Mouse (Mus musculus) limb, embryonic 11.5 days (tissue): ENCODE measurements around the gene Nipa1. TPM values are rescaled to one million over a fixed set of nuclear protein-coding genes. Genes with fewer than 3 reads are reported as not detected.

Source experiments
- ATAC-seq: fragments of 200-750 bp; cut with Nextera tagmentation; 2 replicates; pipeline ENCODE4 v1.8.0; 2017; ENCODE audit warnings: low read depth; ENCODE audit not compliant: insufficient number of reproducible peaks, low FRiP score, low TSS enrichment
- DNase-seq: peaks from one replicate; pipeline ENCODE4 v3.0.0-alpha.2; 2015; ENCODE audit warnings: low spot score
- H3K27ac ChIP-seq: fragments of 300-500 bp; sonication (generic); replicated peaks from 2 replicates; pipeline ENCODE4 v1.5.1; 2014; ENCODE audit warnings: low read depth, mild to moderate bottlenecking, low read length
- H3K27me3 ChIP-seq: fragments of 300-500 bp; sonication (generic); 2 replicates; pipeline ENCODE4 v1.6.1; 2014; ENCODE audit warnings: mild to moderate bottlenecking, low read length, mixed read lengths; ENCODE audit not compliant: control insufficient read depth, insufficient read depth
- H3K36me3 ChIP-seq: fragments of 300-500 bp; sonication (generic); 2 replicates; pipeline ENCODE4 v1.6.1; 2014; ENCODE audit warnings: mild to moderate bottlenecking, low read length, moderate library complexity, mixed read lengths; ENCODE audit not compliant: control insufficient read depth, insufficient read depth
- H3K4me1 ChIP-seq: fragments of 300-500 bp; sonication (generic); 2 replicates; pipeline ENCODE4 v1.6.1; 2014; ENCODE audit warnings: low read length, mixed read lengths; ENCODE audit not compliant: control insufficient read depth, insufficient read depth
- H3K4me2 ChIP-seq: fragments of 300-500 bp; sonication (generic); 2 replicates; pipeline ENCODE4 v1.6.1; 2014; ENCODE audit warnings: low read depth, mild to moderate bottlenecking, moderate library complexity; ENCODE audit not compliant: severe bottlenecking
- H3K4me3 ChIP-seq: fragments of 300-500 bp; sonication (generic); 2 replicates; pipeline ENCODE4 v1.5.1; 2014; ENCODE audit warnings: low read depth, low read length
- H3K9ac ChIP-seq: fragments of 300-500 bp; sonication (generic); 2 replicates; pipeline ENCODE4 v1.6.1; 2014; ENCODE audit warnings: mild to moderate bottlenecking, low read length
- H3K9me3 ChIP-seq: fragments of 300-500 bp; sonication (generic); 2 replicates; pipeline ENCODE4 v1.6.1; 2016; ENCODE audit warnings: low read length; ENCODE audit not compliant: control insufficient read depth
- WGBS: fragments of 180-500 bp; shearing (Covaris S2); extraction: QIAGEN DNeasy Blood & Tissue Kit; methylation state at CpG from one replicate; pipeline ENCODE4 v1.1.7; 2014; 5-methylcytosine and 5-hydroxymethylcytosine counted together
- polyA plus RNA-seq: library from polyadenylated mRNA; unstranded; fragments of >200 nt; fragmentation: Nextera tagmentation; extraction: Ambion mirVana; gene quantifications from 2 replicates; pipeline ENCODE4 v1.2.1, GENCODE M21; 2014

Nipa1 gene
- polyA plus RNA-seq, 1 experiment from 2014 or later: 6.3 TPM

DNA sequence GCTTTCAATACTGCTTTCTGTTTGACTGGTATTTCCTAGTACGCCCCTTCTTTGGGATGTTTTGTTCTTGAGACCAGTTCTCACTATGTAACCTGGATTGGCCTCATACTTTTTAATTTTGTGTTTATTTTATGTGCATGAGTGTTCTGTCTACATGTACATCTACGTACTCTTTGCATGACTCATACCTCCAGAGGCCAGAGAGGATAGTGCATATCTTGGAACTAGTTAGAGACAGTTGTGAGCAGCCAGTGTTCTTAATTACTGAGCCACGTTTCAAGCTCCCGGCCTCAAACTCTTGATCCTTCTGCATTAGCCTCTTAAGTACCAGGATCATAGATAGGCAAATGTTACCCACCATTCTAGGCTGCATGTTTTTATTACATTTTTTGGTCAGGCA, 81.4 kb downstream of the Nipa1 start:
- no peak overlapping the region for H3K27ac ChIP-seq
- no peak overlapping the region for H3K4me3 ChIP-seq
- no peak overlapping the region for H3K4me2 ChIP-seq
- WGBS: 86% methylated on average over 4 of the region's 4 CpGs
- H3K27me3 ChIP-seq: no peaks in the 10 kb centered on the region
- ATAC-seq (no peak), DNase-seq (no peak)
- H3K4me1 ChIP-seq: no peaks in the 10 kb centered on the region
- H3K9ac ChIP-seq: no peak overlapping the region
- no peaks in the 10 kb centered on the region for H3K36me3 ChIP-seq
- H3K9me3 ChIP-seq: no peaks in the 10 kb centered on the region

DNA sequence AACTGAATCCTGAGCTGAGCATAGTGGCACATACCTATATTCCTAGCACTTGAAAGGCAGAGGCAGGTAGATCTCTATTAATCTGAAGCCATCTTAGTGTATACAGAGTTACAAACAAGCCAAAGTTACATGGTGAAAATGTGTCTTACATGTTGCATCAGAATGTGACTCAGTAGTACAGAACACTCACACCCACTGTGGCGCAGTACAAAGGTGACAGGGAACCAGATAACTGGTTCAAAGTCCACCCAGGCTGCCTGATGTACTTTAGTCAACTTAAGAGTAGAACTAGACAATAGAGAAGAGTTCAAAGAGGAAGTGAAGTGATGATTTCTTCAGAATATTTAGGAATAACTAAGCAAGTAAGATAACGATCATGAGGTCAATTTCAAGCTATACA, 84.7 kb downstream of the Nipa1 start:
- Histone ChIP-seq H3K36me3 (no peaks in the 10 kb centered on the region; the same call in 1 of the 2 replicates), H3K9ac (no peak overlapping the region), H3K9me3 (no peaks in the 10 kb centered on the region), H3K4me1 (no peaks in the 10 kb centered on the region), H3K27ac (no peak overlapping the region), H3K4me3 (no peak overlapping the region), H3K27me3 (no peaks in the 10 kb centered on the region), H3K4me2 (no peak overlapping the region)
- no peak for ATAC-seq
- WGBS: 91% methylated on average over 2 of the region's 2 CpGs
- DNase-seq: no peak

DNA sequence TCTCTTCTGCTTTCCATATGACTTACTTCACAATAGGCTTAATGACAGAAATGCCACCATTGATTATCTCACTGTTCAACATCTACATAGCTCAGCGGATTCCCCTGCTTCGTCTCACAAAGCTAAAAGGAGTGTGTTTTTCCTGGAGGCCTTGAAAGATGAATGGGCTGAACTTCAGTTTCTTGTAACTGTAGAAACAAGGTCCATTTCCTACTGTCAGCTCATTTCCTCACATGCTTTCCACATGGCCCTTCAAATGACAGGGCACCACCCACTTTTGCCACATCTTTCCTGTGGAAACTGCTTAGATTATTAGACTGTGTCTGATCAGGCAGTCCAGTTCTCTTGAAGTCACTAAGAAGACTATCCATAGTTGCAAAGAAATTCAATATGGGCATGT, 91.1 kb downstream of the Nipa1 start:
- DNase-seq: no peak
- H3K4me3 ChIP-seq: no peak overlapping the region
- 84% methylated on average over 2 of the region's 2 CpGs for WGBS

More for the DNA sequence above, 91.1 kb downstream of the Nipa1 start:
- Histone ChIP-seq H3K27me3 (no peaks in the 10 kb centered on the region), H3K36me3 (peaks cover 4% of the 10 kb centered on the region; the same call in 1 of the 2 replicates), H3K27ac (no peak overlapping the region), H3K4me2 (no peak overlapping the region), H3K4me1 (no peaks in the 10 kb centered on the region), H3K9me3 (no peaks in the 10 kb centered on the region), H3K9ac (no peak overlapping the region)
- ATAC-seq: no peak

Other genes with a start within 250 kb of the Nipa1 start
- gene Tubgcp5, start 225.8 kb downstream of the Nipa1 start, polyA plus RNA-seq: 34.1 and 42.2 TPM in 2 replicates
- 118 and 120 TPM in 2 replicates for gene Cyfip1, start 178.2 kb downstream of the Nipa1 start, polyA plus RNA-seq
- 49.8 and 53.7 TPM in 2 replicates for gene Nipa2, start 57.5 kb downstream of the Nipa1 start, polyA plus RNA-seq
- gene Herc2, start 30.2 kb upstream of the Nipa1 start, polyA plus RNA-seq: 21.5 and 29.7 TPM in 2 replicates
- not detected in 2 replicates for gene Oca2, start 219.8 kb upstream of the Nipa1 start, polyA plus RNA-seq